Comparison of ENCODE assay signal across 30 mouse cellular contexts in the genomic region with DNA sequence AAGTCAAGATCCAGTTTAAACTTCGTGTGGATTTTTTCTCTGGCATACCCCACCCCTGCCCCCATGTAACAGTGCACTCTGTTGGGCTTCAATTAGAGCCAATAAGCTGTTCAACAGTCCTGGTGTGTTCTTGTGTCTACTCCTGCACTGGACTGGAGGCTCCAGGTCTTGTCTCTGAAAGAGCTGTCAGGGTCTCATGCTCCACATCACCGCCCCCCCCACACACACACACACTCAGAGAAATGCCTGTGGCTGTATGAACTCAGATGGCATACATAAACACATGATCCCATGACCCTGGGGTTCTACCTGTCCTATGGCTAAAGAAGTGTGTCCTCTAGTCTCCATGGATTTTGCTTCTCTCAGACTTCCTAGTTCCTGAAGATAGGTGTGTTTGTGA. TPM values are rescaled to one million over a fixed set of nuclear protein-coding genes. Genes with fewer than 3 reads are reported as not detected.
"Had no signal": no experiment of that assay in that cellular context is flagged by ENCODE, and none has a peak within 500 bp of the region (broad histone marks: within the 10 kb centered on the region; RNA-seq: fewer than 3 reads in every experiment).

No protein-coding gene starts in this region.

- DNase-seq: heart, postnatal 10 days; heart, postnatal 36 days; heart, postnatal 4 days; kidney, adult 11 months; kidney, adult 18-20 months; kidney, adult 2 months; kidney, adult 8-10 months; kidney, adult 9 months; kidney, postnatal 10 days; kidney, postnatal 14 days; kidney, postnatal 25 days; kidney, postnatal 36 days; kidney, postnatal 4 days; layer of hippocampus, adult 9-11 months; layer of hippocampus, postnatal 36 days had no signal

- H3K27me3 ChIP-seq: heart, embryonic 12.5 days; heart, embryonic 13.5 days; heart, embryonic 15.5 days; hindbrain, embryonic 12.5 days; hindbrain, embryonic 13.5 days; hindbrain, embryonic 15.5 days; intestine, embryonic 15.5 days; kidney, embryonic 15.5 days had no signal

- H3K9me3 ChIP-seq: heart, embryonic 12.5 days; heart, embryonic 13.5 days; heart, embryonic 15.5 days; hindbrain, embryonic 10.5 days; hindbrain, embryonic 12.5 days; hindbrain, embryonic 13.5 days; hindbrain, embryonic 15.5 days; intestine, embryonic 15.5 days; kidney, embryonic 15.5 days had no signal

- H3K4me3 ChIP-seq: heart, embryonic 12.5 days; heart, embryonic 13.5 days; heart, embryonic 15.5 days; hindbrain, embryonic 10.5 days; hindbrain, embryonic 12.5 days; hindbrain, embryonic 13.5 days; hindbrain, embryonic 15.5 days; intestine, embryonic 15.5 days; kidney, embryonic 15.5 days; layer of hippocampus, adult 2 months; left cerebral cortex, adult 2 months had no signal

- H3K27ac ChIP-seq: heart, embryonic 13.5 days; heart, embryonic 15.5 days; hindbrain, embryonic 10.5 days; hindbrain, embryonic 12.5 days; hindbrain, embryonic 14.5 days; hindbrain, embryonic 15.5 days; hindbrain, postnatal 0 days; kidney, postnatal 0 days; layer of hippocampus, adult 2 months; left cerebral cortex, adult 2 months had no signal

- H3K36me3 ChIP-seq: heart, embryonic 15.5 days had no signal

RNA-seq across cellular contexts. Expression of a gene that starts 11.4 kb away (rescaled TPM):
- total RNA-seq: hematopoietic stem cell, adult 5-6 weeks had no signal
